Mouse (Mus musculus) embryonic facial prominence, embryonic 12.5 days (tissue): ENCODE data around the gene Sugt1. TPM values are rescaled to one million over a fixed set of nuclear protein-coding genes. Genes with fewer than 3 reads are reported as not detected.

ENCODE experiments used
- microRNA-seq: library from miRNA; unstranded; fragments of <30 nt; microRNA quantifications from one replicate; pipeline ENCODE4, GENCODE M21; 2017
- polyA plus RNA-seq: library from polyadenylated mRNA; unstranded; fragments of >200 nt; fragmentation: Nextera tagmentation; extraction: Ambion mirVana; gene quantifications from 2 replicates; pipeline ENCODE4 v1.2.1, GENCODE M21; 2016

The Sugt1 gene
- polyA plus RNA-seq, 1 experiment from 2014 or later, result 140 TPM

Small RNA genes within 50 kb of the gene (microRNA-seq; reads per million reads assigned to microRNA genes)
- not detected for gene Gm27857

Other genes with a start within 250 kb of the Sugt1 start
- 48.5 and 50.1 TPM in 2 replicates for gene Naa16, start 196.9 kb upstream of the Sugt1 start, polyA plus RNA-seq
- 9.7 and 10.3 TPM in 2 replicates for gene Mtrf1, start 189.9 kb upstream of the Sugt1 start, polyA plus RNA-seq
- 21.0 and 21.2 TPM in 2 replicates for gene Kbtbd7, start 161.2 kb upstream of the Sugt1 start, polyA plus RNA-seq
- 3.8 and 4.0 TPM in 2 replicates for gene Kbtbd6, start 135.9 kb upstream of the Sugt1 start, polyA plus RNA-seq
- gene Elf1, start 106.5 kb upstream of the Sugt1 start, polyA plus RNA-seq, result 12.4 and 12.7 TPM in 2 replicates
- gene Wbp4, start 106.2 kb upstream of the Sugt1 start, polyA plus RNA-seq, result 51.1 and 54.1 TPM in 2 replicates
- 39.4 and 51.2 TPM in 2 replicates for gene Cnmd, start 74.5 kb downstream of the Sugt1 start, polyA plus RNA-seq
- 6.6 and 8.4 TPM in 2 replicates for gene Pcdh8, start 183.6 kb downstream of the Sugt1 start, polyA plus RNA-seq